Mouse (Mus musculus): ENCODE measurements around the gene Gripap1.
"Not testable (repeated sequence)": the region's sequence is repeated elsewhere in the genome, so short reads cannot be mapped to it uniquely, and the experiment has no call there.

Gripap1 gene

DNA sequence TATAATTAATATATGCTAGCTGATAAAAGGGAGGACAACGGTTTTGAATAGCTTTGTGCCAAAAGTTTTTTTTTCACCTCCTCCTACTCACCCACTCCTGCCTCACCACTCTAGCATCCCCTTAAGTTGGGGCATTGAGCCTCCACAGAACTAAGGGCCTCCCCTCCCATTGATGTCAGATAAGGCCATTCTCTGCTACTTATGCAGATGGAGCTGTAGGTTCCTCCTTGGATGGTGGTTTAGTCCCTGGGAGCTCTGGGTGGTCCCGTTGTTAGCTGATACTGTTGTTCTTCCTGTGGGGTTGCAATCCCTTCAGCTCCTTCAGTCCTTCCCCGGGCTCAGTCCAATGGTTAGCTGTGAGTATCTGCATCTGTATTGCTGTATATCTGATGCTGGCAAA is 10.3 kb upstream of the Gripap1 start:
- no peak for DNase-seq (ENCODE audit: low spot score)

DNA sequence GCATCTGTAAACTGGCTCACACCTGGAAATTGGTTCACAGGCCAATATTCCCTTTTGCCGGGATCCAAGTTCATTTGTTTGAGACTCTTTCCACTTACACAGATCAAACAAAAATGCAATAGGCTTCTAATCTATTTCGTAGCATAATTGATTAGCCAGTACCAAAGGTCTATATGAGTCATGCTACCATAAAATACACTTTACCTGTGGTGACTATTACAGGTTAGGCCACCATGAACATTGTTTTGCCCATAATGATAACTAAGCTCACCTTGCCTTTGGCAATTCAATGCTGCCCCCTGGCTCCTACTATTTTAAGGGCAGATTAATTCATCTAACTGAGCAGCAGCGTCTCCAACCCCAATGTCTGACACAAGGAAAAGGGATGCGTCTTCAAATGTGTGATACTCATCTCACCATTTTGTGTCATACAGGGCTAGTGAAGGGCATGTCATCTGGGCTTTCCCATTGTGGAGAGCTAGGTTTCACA is 6.9 kb upstream of the Gripap1 start:
- DNase-seq (ENCODE audit: low spot score), result no peak

DNA sequence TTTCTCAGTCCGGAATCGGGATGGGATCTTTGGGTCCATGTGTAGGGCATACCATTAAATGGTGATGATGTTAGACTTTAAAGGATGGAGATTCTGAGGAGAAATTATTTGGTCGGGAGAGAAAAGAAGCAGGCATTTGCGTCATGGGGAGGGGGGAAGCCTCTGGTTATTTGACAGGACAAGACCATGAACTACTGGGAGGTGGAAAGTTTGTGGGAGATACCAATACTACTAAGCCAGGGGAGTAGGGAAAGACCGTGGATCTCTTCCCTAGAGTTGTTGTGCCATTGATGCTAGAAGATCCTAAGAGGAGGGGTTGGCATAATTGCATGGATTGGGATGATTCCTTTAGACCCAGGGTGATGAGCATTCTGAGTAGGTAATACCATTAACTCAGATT is 744 bp downstream of the Gripap1 start:
- no peak for DNase-seq (ENCODE audit: low spot score)

DNA sequence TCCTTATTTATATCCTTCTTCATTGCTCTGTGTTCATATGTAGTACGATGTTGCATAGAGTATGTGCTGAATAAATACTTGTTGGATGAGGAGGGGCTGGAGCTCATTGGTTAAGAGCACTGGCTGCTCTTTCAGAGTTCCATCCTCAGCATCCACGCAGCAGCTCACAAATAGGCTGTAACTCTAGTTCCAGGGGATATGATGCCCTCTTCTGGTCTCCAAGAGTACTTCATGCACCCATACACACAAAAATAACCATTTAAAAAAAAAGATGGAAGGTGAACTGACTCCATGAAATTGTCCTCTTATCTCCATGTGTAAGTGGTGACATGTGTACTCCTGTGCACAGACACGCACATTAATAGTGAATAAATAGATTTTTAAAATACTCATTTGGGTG is 3.8 kb downstream of the Gripap1 start:
- no peak for DNase-seq (ENCODE audit: low spot score)

DNA sequence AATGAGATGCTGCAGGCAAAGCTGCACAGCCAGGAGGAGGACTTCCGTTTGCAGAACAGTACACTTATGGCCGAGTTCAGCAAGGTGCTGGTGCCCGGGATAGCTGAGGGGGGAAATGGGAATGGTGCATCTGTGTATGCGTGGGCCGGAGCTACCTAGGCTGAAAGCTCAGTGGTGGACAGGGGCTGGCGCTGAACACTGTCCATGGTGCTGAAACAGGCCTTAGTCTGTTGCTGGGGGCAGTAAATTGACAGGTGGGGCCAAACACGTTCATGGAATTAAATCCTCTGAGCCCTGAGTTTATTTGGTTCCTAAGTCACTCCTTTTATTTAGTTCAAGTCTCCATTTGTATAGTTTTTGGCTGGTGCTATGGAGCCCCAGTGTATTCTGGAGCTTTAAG is 5.5 kb downstream of the Gripap1 start:
- no peak for DNase-seq (ENCODE audit: low spot score)

DNA sequence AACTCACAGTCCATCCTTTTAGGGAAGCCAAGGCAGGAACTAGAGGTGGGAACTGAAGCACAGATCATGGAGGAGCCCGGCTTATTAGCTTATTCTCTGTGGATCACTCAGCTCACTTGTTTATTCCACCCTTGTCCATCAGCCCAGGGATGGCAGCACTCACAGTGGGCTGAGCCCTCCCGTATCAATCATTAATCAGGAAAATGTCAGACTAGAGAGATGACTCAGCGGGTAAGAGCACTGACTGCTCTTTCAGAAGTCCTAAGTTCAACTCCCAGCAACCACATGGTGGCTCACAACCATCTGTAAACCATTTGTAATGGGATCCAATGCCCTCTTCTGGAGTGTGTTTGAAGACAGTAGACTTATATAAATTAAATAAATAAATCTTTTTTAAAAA is 7.8 kb downstream of the Gripap1 start:
- no peak for DNase-seq (ENCODE audit: low spot score)

DNA sequence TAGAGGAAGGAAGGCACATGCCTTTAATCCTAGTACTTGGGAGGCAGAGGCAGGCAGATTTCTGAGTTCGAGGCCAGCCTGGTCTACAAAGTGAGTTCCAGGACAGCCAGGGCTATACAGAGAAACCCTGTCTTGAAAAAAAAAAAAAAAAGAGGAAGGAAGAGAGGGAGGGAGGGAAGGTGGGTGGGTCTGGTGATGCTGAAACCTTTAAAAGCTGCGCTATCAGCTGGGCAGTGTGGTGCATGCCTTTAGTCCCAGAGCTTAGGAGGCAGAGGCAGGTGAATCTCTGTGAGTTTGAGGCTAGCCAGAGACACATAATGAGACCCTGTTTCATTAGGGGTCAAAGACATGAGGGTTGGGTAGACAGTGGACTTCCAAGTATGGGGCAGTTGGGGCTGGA is 12.6 kb downstream of the Gripap1 start:
- not testable (repeated sequence) for DNase-seq (ENCODE audit: low spot score)

DNA sequence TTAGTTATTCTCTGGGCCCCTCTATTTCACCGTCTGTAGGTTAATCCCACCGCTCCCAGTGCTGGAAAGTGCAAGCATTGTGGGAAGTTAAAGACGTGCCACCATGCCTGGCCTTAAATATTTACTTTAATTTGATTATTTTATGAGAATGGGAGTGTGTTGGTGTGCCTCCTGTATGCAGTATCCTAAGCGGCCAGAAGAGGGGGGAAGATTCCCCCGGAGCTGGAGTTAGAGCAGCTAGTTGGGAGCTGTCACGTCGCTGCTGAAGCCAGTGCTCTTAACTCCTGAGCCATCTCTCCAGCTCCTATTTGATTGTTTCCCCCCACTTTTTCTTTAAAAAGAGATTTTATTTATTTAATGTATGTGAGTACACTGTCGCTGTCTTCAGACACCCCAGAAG is 25.5 kb downstream of the Gripap1 start:
- not testable (repeated sequence) for DNase-seq (ENCODE audit: low spot score)

DNA sequence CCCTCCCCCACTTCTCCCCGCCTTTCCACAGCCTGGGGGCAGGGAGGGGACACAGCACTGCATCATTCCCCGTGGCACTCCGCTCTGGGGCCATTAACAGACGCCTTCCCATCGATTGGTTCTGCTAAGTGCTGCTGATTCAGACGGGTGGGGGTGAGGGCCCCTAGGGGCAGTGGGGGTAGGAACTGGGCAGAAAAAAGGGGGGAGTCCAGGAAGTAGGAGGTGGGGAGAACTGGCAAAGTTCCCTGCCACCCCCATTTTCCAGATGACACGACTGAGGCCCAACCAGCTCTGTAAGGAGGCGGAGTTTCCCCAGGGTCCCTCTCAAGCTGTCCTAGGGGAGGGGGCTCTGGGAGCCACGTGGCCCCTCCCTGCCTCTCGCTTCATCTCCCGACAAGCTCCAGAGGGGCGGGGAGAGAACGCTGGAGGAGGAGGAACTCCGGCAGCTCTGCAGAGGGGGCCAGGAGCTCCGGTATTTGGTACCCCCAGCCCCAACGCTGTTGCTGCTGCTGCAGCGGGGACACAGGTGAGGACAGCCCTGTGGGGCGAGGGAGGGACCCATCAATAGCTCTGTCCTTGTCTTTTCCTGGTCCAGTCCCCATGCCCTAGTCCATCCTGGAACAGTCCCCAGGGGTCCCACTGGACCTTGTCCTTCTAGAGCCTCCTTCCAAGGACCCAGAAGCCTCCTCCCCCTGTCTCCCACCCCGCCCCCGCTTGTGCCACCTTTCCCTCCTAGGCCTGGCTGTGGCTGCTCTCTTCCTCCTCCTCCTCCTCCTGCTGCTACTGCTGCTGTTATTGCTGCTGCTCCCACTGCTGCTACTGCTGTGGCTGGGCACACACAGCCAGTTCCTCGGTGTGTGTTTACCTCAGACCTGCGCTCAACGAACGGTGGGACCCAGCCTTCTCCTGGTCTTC is 32.6 kb downstream of the Gripap1 start, which contains the start of gene Kcnd1:
Gene Kcnd1, plus strand, starts transcription at position 425 of the 915 bp plus-strand sequence.
- DNase-seq (ENCODE audit: low spot score), result no peak

DNA sequence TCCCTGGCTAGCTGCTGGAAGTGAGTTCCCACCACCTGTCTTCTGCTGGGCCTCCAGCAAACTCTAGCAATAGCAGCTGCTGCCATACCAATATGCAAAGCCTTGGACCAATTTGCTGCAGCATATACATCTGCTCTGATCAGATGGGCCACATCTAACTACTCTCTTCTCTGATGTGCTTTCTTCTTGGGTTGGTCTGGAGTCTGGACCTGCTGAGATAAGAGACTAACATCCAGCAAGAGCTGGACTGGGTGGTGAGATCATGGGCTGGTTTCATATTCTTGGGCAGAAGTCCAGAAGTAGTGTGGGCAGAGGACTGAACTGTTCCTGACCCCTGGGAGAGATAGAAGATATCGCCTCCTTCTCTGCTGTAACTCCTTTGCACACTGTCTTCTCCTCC is 47.6 kb downstream of the Gripap1 start:
- DNase-seq (ENCODE audit: low spot score), result no peak

DNA sequence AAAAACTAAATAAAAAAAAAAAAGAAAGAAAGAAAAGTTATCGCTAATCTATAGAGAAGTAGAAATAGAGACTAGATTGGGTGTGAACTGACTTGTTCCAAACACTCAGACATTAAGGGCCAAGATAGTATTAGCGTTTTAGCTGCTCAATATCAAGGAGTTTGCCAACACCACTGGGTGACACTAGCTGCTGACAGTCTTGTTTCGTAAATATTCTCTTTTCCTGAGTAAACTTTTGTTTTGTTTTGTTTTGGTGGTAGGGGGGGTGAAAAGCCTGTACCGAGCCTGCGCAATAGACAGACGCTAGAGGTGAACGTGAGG is 51.2 kb downstream of the Gripap1 start:
- DNase-seq (ENCODE audit: low spot score), result no peak

DNA sequence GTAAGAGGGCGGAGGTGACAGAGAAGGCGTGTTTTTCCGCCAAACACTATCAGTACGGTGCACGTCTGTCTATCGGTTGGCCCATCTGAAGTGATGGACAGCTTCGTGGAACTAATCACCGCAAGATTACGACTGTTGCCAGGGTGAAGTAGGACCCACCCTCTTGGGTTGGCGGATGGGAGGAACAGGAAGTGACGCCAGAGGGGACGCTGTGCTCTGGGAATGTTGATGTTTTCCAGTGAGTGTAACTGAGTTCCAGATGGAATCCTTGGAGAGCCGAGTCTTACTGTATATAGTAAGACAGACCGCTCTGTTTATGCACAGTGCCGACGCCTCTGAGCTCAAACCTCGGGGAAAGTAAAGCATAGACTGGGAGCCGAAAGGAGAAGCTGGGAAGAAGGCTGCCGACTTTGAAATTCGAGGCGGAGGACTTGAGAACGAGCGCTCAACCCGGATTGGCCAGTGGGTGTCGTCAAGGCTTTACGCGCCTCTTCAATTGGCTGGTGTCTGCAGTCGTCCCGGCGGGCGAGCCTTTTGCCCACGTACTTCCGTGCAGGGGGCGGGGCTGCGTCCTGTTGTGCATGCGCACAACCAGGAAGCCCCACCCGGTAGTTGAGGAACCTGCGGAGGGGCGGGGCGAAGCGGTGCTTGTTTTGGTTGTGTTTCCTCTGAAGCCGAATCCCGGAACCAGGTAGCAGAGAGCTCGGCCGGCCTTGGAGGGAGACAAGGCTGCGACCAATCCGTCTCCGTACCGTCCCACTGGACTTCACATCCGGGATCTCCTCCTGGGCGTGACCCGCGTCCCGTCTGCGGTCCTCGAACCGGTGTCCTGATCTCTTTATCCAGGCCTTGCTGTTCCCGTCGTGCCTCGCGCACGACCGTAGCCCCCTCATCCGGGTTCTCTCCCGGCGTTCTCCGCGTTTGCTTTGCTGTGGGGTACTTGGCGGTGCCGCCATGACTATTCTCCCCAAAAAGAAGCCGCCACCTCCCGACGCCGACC is 51.9 kb downstream of the Gripap1 start, which contains the start of gene Otud5:
Gene Otud5, plus strand, starts transcription at position 202 of the 1,000 bp plus-strand sequence.
- peak; percentile 54 for DNase-seq (ENCODE audit: low spot score)

DNA sequence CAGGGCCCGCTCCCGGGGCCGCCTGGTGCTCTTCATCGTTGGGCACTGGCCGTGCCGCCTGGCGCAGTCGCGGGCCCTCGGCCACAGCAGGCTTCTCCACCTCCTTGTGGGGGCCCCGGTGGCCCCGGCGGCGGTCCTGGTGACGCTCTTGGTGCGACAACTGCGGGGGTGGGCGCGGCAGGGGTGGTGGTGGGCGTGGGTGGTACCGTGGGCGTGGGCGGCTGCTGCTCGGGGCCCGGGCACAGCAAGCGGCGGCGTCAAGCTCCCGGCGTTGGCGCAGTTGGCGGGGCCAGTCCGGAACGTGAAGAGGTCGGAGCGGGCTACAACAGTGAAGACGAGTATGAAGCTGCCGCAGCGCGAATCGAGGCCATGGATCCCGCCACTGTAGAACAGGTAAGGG is 52.8 kb downstream of the Gripap1 start:
- no peak for DNase-seq (ENCODE audit: low spot score)

DNA sequence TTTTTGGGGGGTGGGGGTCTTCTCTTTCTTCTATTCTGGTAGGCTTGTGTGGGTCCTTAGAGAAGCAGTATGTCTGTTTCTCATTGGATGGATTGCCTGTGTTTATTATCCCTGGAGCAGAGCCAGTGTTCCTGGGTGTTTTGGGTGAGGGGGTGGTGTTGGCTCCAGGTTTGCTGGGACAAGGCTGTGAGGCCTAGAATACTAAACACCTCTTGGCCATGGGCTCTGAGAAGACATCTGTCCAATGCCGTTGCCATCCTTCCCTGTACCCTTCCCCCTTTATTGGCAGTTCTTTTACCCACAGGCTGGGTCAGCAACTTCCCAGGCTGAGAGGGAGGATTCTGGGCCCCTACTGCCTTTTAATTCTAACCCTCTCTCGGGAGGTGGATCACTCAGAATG is 58.3 kb downstream of the Gripap1 start:
- DNase-seq (ENCODE audit: low spot score), result no peak

DNA sequence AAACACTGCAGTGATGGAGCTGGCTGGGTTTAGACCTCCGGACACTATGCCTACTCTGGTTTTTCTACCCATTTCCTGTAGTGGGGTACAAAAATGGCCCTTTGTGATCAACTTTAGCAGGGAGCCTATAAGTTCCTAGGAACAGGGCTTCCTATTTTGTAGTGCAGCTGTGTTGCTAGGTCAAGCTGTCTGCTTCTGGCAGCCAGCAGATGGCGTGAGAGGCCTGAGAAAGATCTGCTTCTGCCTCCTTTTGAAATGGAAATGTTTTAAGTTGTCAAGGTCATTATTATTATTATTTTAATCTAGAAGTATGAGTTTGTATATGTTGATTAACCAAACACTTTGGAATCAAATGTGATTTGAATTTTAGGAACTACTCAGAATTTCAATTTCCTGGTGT is 65.0 kb downstream of the Gripap1 start:
- DNase-seq (ENCODE audit: low spot score), result no peak

DNA sequence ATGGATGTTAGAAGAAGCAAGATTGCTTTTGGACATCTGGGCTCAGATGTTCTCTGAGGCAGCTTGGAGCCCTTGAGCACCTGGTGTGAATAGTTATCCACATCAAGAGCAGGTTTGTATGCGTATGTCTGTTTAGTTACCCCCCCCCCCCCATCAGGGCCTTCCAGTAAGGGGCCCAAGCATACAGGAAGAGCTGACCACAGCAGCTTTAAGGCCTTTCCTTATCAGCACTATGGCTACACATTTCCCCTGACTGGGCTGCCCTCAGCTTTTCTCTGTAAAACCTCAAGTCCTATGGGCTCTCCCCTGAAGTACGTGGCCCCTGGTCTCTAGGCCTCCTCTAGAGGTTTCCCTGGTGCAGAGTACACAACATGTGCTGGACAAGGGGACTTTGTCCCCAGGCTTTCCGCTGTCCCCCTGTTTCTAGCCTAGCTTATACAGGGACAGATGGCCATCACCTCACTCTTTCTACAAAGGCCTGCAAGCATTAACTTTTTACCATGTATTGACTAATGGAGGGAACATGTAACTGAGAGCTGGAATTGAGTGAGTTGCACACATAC is 69.7 kb downstream of the Gripap1 start:
- no peak for DNase-seq (ENCODE audit: low spot score)

DNA sequence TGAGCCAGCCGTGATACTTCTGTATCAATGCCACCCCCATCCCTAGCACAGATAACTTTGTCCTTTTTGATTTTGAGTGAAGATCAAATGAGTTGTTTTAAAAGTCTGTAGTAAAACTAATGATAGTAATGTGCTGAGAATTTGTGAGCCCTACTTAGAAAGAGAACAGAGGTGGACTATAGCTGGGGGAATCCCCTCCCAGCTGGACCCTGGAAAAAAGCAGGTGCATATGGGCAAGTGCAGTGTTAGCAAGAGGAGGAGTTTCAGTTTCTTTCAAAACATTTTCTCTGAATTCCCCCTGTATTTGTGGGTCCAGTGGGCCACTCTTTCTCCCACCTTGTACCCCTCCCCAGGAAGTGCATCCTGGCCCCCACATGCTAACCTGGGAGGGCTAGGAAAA is 73.6 kb downstream of the Gripap1 start:
- no peak for DNase-seq (ENCODE audit: low spot score)

DNA sequence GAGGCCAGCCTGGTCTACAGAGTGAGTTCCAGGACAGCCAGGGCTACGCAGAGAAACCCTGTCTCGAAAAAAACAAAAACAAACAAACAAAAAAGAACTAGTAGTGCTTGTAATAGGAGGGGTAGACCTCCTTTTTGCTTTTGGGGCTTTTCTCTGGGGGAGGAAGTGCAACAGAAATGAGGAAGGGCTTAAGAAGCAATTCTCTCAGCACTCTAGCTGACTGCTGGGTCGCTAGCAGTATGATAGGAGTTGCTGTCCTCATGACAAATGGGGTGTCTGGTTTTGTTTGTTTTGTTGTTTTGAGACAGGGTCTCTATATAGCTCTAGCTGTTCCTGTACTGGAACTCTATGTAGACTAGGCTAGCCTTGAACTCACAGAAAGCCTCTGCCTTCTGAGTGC is 75.0 kb downstream of the Gripap1 start:
- no peak for DNase-seq (ENCODE audit: low spot score)

DNA sequence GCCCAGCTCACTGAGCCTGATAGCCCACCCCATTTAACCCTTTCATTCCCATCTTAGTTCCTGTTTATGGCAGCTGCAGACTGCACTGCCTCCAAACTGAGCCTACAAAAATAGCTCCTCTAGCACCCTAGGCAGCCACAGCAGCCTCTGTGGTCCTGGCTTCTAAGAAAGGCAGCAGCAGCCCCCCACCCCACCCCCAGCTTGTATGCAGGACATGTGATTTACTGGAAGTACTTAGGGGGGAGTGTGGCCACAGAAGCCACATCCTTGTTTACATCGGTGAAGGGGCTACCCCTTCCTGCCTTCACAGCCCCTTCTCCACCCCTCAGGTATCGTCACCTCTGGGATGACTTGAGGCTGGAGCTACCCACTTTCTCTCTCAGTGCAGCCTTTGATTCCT is 75.8 kb downstream of the Gripap1 start:
- DNase-seq (ENCODE audit: low spot score), result no peak

DNA sequence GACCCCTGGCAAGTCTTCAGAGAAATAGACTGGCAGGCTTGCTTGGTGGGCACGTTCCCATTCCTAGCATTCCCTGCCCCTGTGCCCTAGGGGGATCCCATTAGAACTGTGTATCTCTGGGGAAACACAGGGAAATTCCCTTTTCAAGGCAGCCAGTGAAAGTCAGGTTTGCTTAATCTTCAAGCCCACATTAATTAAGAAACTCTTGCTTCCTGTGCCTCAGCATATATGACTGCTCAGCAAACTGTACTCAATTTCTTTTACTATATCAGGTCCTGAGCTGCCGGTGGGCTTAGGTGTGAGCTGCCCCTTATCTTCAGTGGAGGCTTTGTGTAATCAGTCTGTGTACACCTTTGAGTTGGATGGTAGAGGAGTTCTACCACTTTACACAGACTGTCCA is 76.2 kb downstream of the Gripap1 start:
- DNase-seq (ENCODE audit: low spot score), result no peak

DNA sequence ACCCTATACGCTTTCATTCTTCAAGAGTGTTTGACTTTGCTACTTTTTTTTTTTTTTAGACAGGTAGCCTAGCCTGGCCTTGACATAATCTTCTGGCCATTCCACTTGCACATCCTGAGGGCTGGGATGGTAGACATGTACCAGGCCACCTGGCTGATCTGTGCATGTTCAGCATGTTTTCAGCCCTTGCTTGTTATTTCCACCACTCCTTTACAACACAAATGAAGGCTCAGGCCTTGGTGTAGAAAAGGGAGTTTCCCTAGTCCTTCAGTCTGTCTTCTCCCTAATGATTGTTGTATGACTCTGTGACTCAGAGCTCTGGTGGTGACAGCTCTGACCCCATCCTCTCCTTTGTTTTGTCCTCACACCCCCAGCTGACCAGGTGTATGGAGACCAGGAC is 77.6 kb downstream of the Gripap1 start:
- no peak for DNase-seq (ENCODE audit: low spot score)

DNA sequence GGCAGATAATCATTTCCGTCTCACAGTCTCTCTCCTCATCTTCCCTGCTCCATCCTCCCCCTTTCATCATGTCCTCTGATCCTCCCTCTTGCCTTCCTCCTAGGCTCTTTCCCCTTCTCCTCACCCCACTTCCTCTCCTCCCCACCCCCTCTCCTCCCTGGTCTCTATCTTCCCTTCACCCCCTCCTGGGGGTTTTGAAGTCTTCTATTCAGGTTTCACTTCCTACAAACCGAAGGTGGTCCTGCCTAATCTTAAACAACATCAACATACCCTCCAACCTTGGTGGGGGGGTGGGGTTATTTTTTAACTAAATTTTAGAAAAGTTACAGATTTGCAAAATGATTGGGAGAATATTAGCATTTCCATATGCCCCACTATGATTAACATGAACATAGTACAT is 78.9 kb downstream of the Gripap1 start:
- no peak for DNase-seq (ENCODE audit: low spot score)
